Mouse (Mus musculus): ENCODE data around the gene Rbm17. TPM values are rescaled to one million over a fixed set of nuclear protein-coding genes. Genes with fewer than 3 reads are reported as not detected.
A peak's percentile ranks its signal among the peaks of the same experiment; 100 is the strongest.

The Rbm17 gene
- total and polyA plus RNA-seq, 3 experiments = 101 to 184 (median 138) TPM

- H3K36me3 ChIP-seq (replicated peaks) = peaks cover 14% of the 10 kb centered on the region
- H3K27me3 ChIP-seq (ENCODE audit: insufficient read depth, low read length) = peaks cover 8% of the 10 kb centered on the region
- TF ChIP-seq TAL1 (conservative IDR thresholded peaks at IDR 0.05; ENCODE audit: low read depth, low read length) (no peak), POLR2AphosphoS5 (IDR thresholded peaks at IDR 0.05; ENCODE audit: insufficient replicate concordance, low read depth, low read length) (no peak), GATA2 (IDR thresholded peaks at IDR 0.05; ENCODE audit: borderline replicate concordance, low read depth, low read length) (no peak), CTCF (IDR thresholded peaks at IDR 0.05; ENCODE audit: low read depth, low read length) (no peak), GATA1 (IDR thresholded peaks at IDR 0.05; ENCODE audit: borderline replicate concordance, low read length) (no peak)
- DNase-seq (ENCODE audit: low spot score) = no peak
- peaks cover 17% of the 10 kb centered on the region for H3K4me1 ChIP-seq (ENCODE audit: insufficient read depth, low read depth, low read length)
- no peaks in the 10 kb centered on the region for H3K9me3 ChIP-seq (replicated peaks)
- H3K4me3 ChIP-seq (ENCODE audit: low read depth, low read length) = no peak overlapping the region
- ATAC-seq (ENCODE audit: extremely low read depth, insufficient number of reproducible peaks, low FRiP score, poor library complexity, severe bottlenecking) = no peak
Measured at GRCm38 (mm10) chr2:11604911-11605310, 958 bp upstream of the Rbm17 start.

- ATAC-seq (ENCODE audit: extremely low read depth, insufficient number of reproducible peaks, low FRiP score, poor library complexity, severe bottlenecking) (peak; percentile 95), DNase-seq (ENCODE audit: low spot score) (peak; percentile 87)
- Histone ChIP-seq H3K9me3 (replicated peaks) (no peaks in the 10 kb centered on the region), H3K4me3 (ENCODE audit: low read depth, low read length) (peak overlapping the region; percentile 96), H3K27me3 (ENCODE audit: insufficient read depth, low read length) (peaks cover 6% of the 10 kb centered on the region), H3K36me3 (replicated peaks) (peaks cover 35% of the 10 kb centered on the region), H3K4me1 (ENCODE audit: insufficient read depth, low read depth, low read length) (peaks cover 23% of the 10 kb centered on the region)
- TF ChIP-seq CTCF (IDR thresholded peaks at IDR 0.05; ENCODE audit: low read depth, low read length) (peak; percentile 97), POLR2AphosphoS5 (IDR thresholded peaks at IDR 0.05; ENCODE audit: insufficient replicate concordance, low read depth, low read length) (no peak)
Measured at GRCm38 (mm10) chr2:11602506-11603489, 1.2 kb downstream of the Rbm17 start.

- no peak for DNase-seq (ENCODE audit: low spot score)
- ATAC-seq (ENCODE audit: extremely low read depth, insufficient number of reproducible peaks, low FRiP score, poor library complexity, severe bottlenecking) = no peak
- H3K4me3 ChIP-seq (ENCODE audit: low read depth, low read length) = peak overlapping the region; percentile 96
- peaks cover 45% of the 10 kb centered on the region for H3K36me3 ChIP-seq (replicated peaks)
- peaks cover 23% of the 10 kb centered on the region for H3K4me1 ChIP-seq (ENCODE audit: insufficient read depth, low read depth, low read length)
- no peak for TF ChIP-seq TAL1 (conservative IDR thresholded peaks at IDR 0.05; ENCODE audit: low read depth, low read length)
- no peak for TF ChIP-seq CTCF (IDR thresholded peaks at IDR 0.05; ENCODE audit: low read depth, low read length)
- TF ChIP-seq GATA1 (IDR thresholded peaks at IDR 0.05; ENCODE audit: borderline replicate concordance, low read length) = no peak
- TF ChIP-seq POLR2AphosphoS5 (IDR thresholded peaks at IDR 0.05; ENCODE audit: insufficient replicate concordance, low read depth, low read length) = no peak
- peaks cover 5% of the 10 kb centered on the region for H3K27me3 ChIP-seq (ENCODE audit: insufficient read depth, low read length)
- no peaks in the 10 kb centered on the region for H3K9me3 ChIP-seq (replicated peaks)
Measured at GRCm38 (mm10) chr2:11601795-11602194, 2.2 kb downstream of the Rbm17 start.

GRCm38 (mm10) chr2:11597906-11598305, 6.0 kb downstream of the Rbm17 start:
- H3K36me3 ChIP-seq (replicated peaks) = peaks cover 76% of the 10 kb centered on the region
- H3K9me3 ChIP-seq (replicated peaks) = no peaks in the 10 kb centered on the region
- TF ChIP-seq TAL1 (conservative IDR thresholded peaks at IDR 0.05; ENCODE audit: low read depth, low read length) = no peak
- no peak for TF ChIP-seq POLR2AphosphoS5 (IDR thresholded peaks at IDR 0.05; ENCODE audit: insufficient replicate concordance, low read depth, low read length)
- TF ChIP-seq GATA2 (IDR thresholded peaks at IDR 0.05; ENCODE audit: borderline replicate concordance, low read depth, low read length) = no peak
- no peak for TF ChIP-seq GATA1 (IDR thresholded peaks at IDR 0.05; ENCODE audit: borderline replicate concordance, low read length)
- no peak for TF ChIP-seq CTCF (IDR thresholded peaks at IDR 0.05; ENCODE audit: low read depth, low read length)
- ATAC-seq (ENCODE audit: extremely low read depth, insufficient number of reproducible peaks, low FRiP score, poor library complexity, severe bottlenecking) (no peak), DNase-seq (ENCODE audit: low spot score) (no peak)
- no peaks in the 10 kb centered on the region for H3K27me3 ChIP-seq (ENCODE audit: insufficient read depth, low read length)
- peaks cover 18% of the 10 kb centered on the region for H3K4me1 ChIP-seq (ENCODE audit: insufficient read depth, low read depth, low read length)
- no peak overlapping the region for H3K4me3 ChIP-seq (ENCODE audit: low read depth, low read length)

- Histone ChIP-seq H3K4me3 (ENCODE audit: low read depth, low read length) (no peak overlapping the region), H3K36me3 (replicated peaks) (peaks cover 88% of the 10 kb centered on the region), H3K27me3 (ENCODE audit: insufficient read depth, low read length) (no peaks in the 10 kb centered on the region), H3K4me1 (ENCODE audit: insufficient read depth, low read depth, low read length) (peaks cover 16% of the 10 kb centered on the region), H3K9me3 (replicated peaks) (no peaks in the 10 kb centered on the region)
- DNase-seq (ENCODE audit: low spot score) (no peak), ATAC-seq (ENCODE audit: extremely low read depth, insufficient number of reproducible peaks, low FRiP score, poor library complexity, severe bottlenecking) (no peak)
- TF ChIP-seq GATA2 (IDR thresholded peaks at IDR 0.05; ENCODE audit: borderline replicate concordance, low read depth, low read length) = no peak
- no peak for TF ChIP-seq GATA1 (IDR thresholded peaks at IDR 0.05; ENCODE audit: borderline replicate concordance, low read length)
- TF ChIP-seq POLR2AphosphoS5 (IDR thresholded peaks at IDR 0.05; ENCODE audit: insufficient replicate concordance, low read depth, low read length) = no peak
- TF ChIP-seq CTCF (IDR thresholded peaks at IDR 0.05; ENCODE audit: low read depth, low read length) = no peak
- TF ChIP-seq TAL1 (conservative IDR thresholded peaks at IDR 0.05; ENCODE audit: low read depth, low read length) = no peak
Measured at GRCm38 (mm10) chr2:11596690-11597089, 7.3 kb downstream of the Rbm17 start.

- DNase-seq (ENCODE audit: low spot score) = no peak
- Histone ChIP-seq H3K4me3 (ENCODE audit: low read depth, low read length) (no peak overlapping the region), H3K9me3 (replicated peaks) (no peaks in the 10 kb centered on the region), H3K27me3 (ENCODE audit: insufficient read depth, low read length) (no peaks in the 10 kb centered on the region), H3K36me3 (replicated peaks) (peaks cover 98% of the 10 kb centered on the region), H3K4me1 (ENCODE audit: insufficient read depth, low read depth, low read length) (no peaks in the 10 kb centered on the region)
- no peak for TF ChIP-seq POLR2AphosphoS5 (IDR thresholded peaks at IDR 0.05; ENCODE audit: insufficient replicate concordance, low read depth, low read length)
- no peak for TF ChIP-seq GATA1 (IDR thresholded peaks at IDR 0.05; ENCODE audit: borderline replicate concordance, low read length)
- TF ChIP-seq CTCF (IDR thresholded peaks at IDR 0.05; ENCODE audit: low read depth, low read length) = no peak
- no peak for TF ChIP-seq GATA2 (IDR thresholded peaks at IDR 0.05; ENCODE audit: borderline replicate concordance, low read depth, low read length)
- ATAC-seq (ENCODE audit: extremely low read depth, insufficient number of reproducible peaks, low FRiP score, poor library complexity, severe bottlenecking) = no peak
Measured at GRCm38 (mm10) chr2:11587996-11588395, 16.0 kb downstream of the Rbm17 start.

Measured in G1E (cell line).